Mouse (Mus musculus): Measurements from ENCODE around the gene Myzap. TPM values are rescaled to one million over a fixed set of nuclear protein-coding genes. Genes with fewer than 3 reads are reported as not detected.

Myzap gene
- total RNA-seq, 2 experiments from 2014 or later, result 0.27 to 0.51 TPM

GRCm38 (mm10) chr9:71547704-71548275, 44.4 kb downstream of the Myzap start:
- no peak for ATAC-seq (ENCODE audit: poor library complexity, severe bottlenecking)

GRCm38 (mm10) chr9:71544831-71545230, 47.3 kb downstream of the Myzap start:
- no peak for ATAC-seq (ENCODE audit: poor library complexity, severe bottlenecking)

GRCm38 (mm10) chr9:71543443-71544222, 48.5 kb downstream of the Myzap start:
- peak; percentile 69 for ATAC-seq (ENCODE audit: poor library complexity, severe bottlenecking)

- no peak for ATAC-seq (ENCODE audit: poor library complexity, severe bottlenecking)
Measured at GRCm38 (mm10) chr9:71542292-71542691, 49.9 kb downstream of the Myzap start.

- ATAC-seq (ENCODE audit: poor library complexity, severe bottlenecking), result no peak
Measured at GRCm38 (mm10) chr9:71540739-71541138, 51.4 kb downstream of the Myzap start.

- ATAC-seq (ENCODE audit: poor library complexity, severe bottlenecking), result no peak
Measured at GRCm38 (mm10) chr9:71535730-71536129, 56.4 kb downstream of the Myzap start.

GRCm38 (mm10) chr9:71535036-71535435, 57.1 kb downstream of the Myzap start:
- no peak for ATAC-seq (ENCODE audit: poor library complexity, severe bottlenecking)

GRCm38 (mm10) chr9:71529960-71530359, 62.2 kb downstream of the Myzap start:
- ATAC-seq (ENCODE audit: poor library complexity, severe bottlenecking), result no peak

- no peak for ATAC-seq (ENCODE audit: poor library complexity, severe bottlenecking)
Measured at GRCm38 (mm10) chr9:71527438-71527837, 64.7 kb downstream of the Myzap start.

GRCm38 (mm10) chr9:71523901-71524300, 68.3 kb downstream of the Myzap start:
- no peak for ATAC-seq (ENCODE audit: poor library complexity, severe bottlenecking)

- ATAC-seq (ENCODE audit: poor library complexity, severe bottlenecking), result no peak
Measured at GRCm38 (mm10) chr9:71519836-71520235, 72.3 kb downstream of the Myzap start.

GRCm38 (mm10) chr9:71517487-71517886, 74.7 kb downstream of the Myzap start:
- ATAC-seq (ENCODE audit: poor library complexity, severe bottlenecking), result no peak

GRCm38 (mm10) chr9:71515862-71516261, 76.3 kb downstream of the Myzap start:
- ATAC-seq (ENCODE audit: poor library complexity, severe bottlenecking), result no peak

GRCm38 (mm10) chr9:71513566-71513965, 78.6 kb downstream of the Myzap start:
- ATAC-seq (ENCODE audit: poor library complexity, severe bottlenecking), result no peak

GRCm38 (mm10) chr9:71512899-71513298, 79.3 kb downstream of the Myzap start:
- no peak for ATAC-seq (ENCODE audit: poor library complexity, severe bottlenecking)

GRCm38 (mm10) chr9:71498391-71499182, 93.6 kb downstream of the Myzap start:
- ATAC-seq (ENCODE audit: poor library complexity, severe bottlenecking), result no peak

GRCm38 (mm10) chr9:71496637-71497036, 95.5 kb downstream of the Myzap start:
- ATAC-seq (ENCODE audit: poor library complexity, severe bottlenecking), result no peak

- no peak for ATAC-seq (ENCODE audit: poor library complexity, severe bottlenecking)
Measured at GRCm38 (mm10) chr9:71493771-71494170, 98.4 kb downstream of the Myzap start.

- no peak for ATAC-seq (ENCODE audit: poor library complexity, severe bottlenecking)
Measured at GRCm38 (mm10) chr9:71492296-71493025, 99.7 kb downstream of the Myzap start.

GRCm38 (mm10) chr9:71490076-71490475, 102.1 kb downstream of the Myzap start:
- no peak for ATAC-seq (ENCODE audit: poor library complexity, severe bottlenecking)

- ATAC-seq (ENCODE audit: poor library complexity, severe bottlenecking), result no peak
Measured at GRCm38 (mm10) chr9:71486127-71486526, 106.0 kb downstream of the Myzap start.
